Mouse (Mus musculus): ENCODE measurements around the gene Filip1l. TPM values are rescaled to one million over a fixed set of nuclear protein-coding genes. Genes with fewer than 3 reads are reported as not detected.
A peak's percentile ranks its signal among the peaks of the same experiment; 100 is the strongest.
"Not testable (repeated sequence)": the region's sequence is repeated elsewhere in the genome, so short reads cannot be mapped to it uniquely, and the experiment has no call there.

The Filip1l gene
- total RNA-seq, 2 experiments from 2014 or later: 40.8 to 45.8 TPM

- DNase-seq: not testable (repeated sequence)
Measured at GRCm38 (mm10) chr16:57391171-57391570, 38.3 kb downstream of the Filip1l start.

GRCm38 (mm10) chr16:57392461-57392860 is 39.6 kb downstream of the Filip1l start:
- no peak for DNase-seq
- intact Hi-C loops (cut with DNase I): no loop called here

More at GRCm38 (mm10) chr16:57391171-57391570, 38.3 kb downstream of the Filip1l start:
- intact Hi-C loops (cut with DNase I): not testable (repeated sequence)

GRCm38 (mm10) chr16:57393161-57393560 is 40.3 kb downstream of the Filip1l start:
- peak; percentile 46 to 49 for DNase-seq
- intact Hi-C loops (cut with DNase I): no loop called here

GRCm38 (mm10) chr16:57396249-57396648 is 43.4 kb downstream of the Filip1l start:
- DNase-seq: no peak
- intact Hi-C loops (cut with DNase I): no loop called here

- DNase-seq: no peak
- intact Hi-C loops (cut with DNase I): loop anchor here (1.0 kb wide), 2 partner anchors 34 to 154 kb away; no protein-coding TSS in a partner anchor
Measured at GRCm38 (mm10) chr16:57397845-57398244, 45.0 kb downstream of the Filip1l start.

GRCm38 (mm10) chr16:57398387-57399214 is 45.7 kb downstream of the Filip1l start:
- intact Hi-C loops (cut with DNase I): loop anchor here (1.0 kb wide), 2 partner anchors 34 to 154 kb away; no protein-coding TSS in a partner anchor
- peak; percentile 73 to 85 for DNase-seq

- intact Hi-C loops (cut with DNase I): no loop called here
- DNase-seq: no peak
Measured at GRCm38 (mm10) chr16:57399566-57399965, 46.7 kb downstream of the Filip1l start.

- intact Hi-C loops (cut with DNase I): loop anchor here (2.0 to 5.0 kb wide), 2 partner anchors 175 to 196 kb away; no protein-coding TSS in a partner anchor
- no peak for DNase-seq
Measured at GRCm38 (mm10) chr16:57401702-57402101, 48.8 kb downstream of the Filip1l start.

- intact Hi-C loops (cut with DNase I): loop anchor here (2.0 to 5.0 kb wide), 2 partner anchors 174 to 194 kb away; no protein-coding TSS in a partner anchor
- DNase-seq: no peak
Measured at GRCm38 (mm10) chr16:57402910-57403309, 50.0 kb downstream of the Filip1l start.

GRCm38 (mm10) chr16:57403825-57404224 is 50.9 kb downstream of the Filip1l start:
- intact Hi-C loops (cut with DNase I): loop anchor here (2.0 to 5.0 kb wide), 2 partner anchors 173 to 193 kb away; no protein-coding TSS in a partner anchor
- no peak for DNase-seq

- intact Hi-C loops (cut with DNase I): no loop called here
- no peak for DNase-seq
Measured at GRCm38 (mm10) chr16:57412766-57413165, 59.9 kb downstream of the Filip1l start.

GRCm38 (mm10) chr16:57416049-57416448 is 63.2 kb downstream of the Filip1l start:
- no peak for DNase-seq
- intact Hi-C loops (cut with DNase I): loop anchor here (5.0 kb wide), 1 partner anchor 161 kb away; no protein-coding TSS in a partner anchor

GRCm38 (mm10) chr16:57417017-57417416 is 64.1 kb downstream of the Filip1l start:
- no peak for DNase-seq
- intact Hi-C loops (cut with DNase I): loop anchor here (5.0 kb wide), 1 partner anchor 160 kb away; no protein-coding TSS in a partner anchor

GRCm38 (mm10) chr16:57417955-57418354 is 65.1 kb downstream of the Filip1l start:
- DNase-seq: no peak
- intact Hi-C loops (cut with DNase I): loop anchor here (5.0 kb wide), 1 partner anchor 159 kb away; no protein-coding TSS in a partner anchor

- intact Hi-C loops (cut with DNase I): loop anchor here (5.0 kb wide), 1 partner anchor 158 kb away; no protein-coding TSS in a partner anchor
- DNase-seq: peak; percentile 32 to 33
Measured at GRCm38 (mm10) chr16:57419332-57419731, 66.4 kb downstream of the Filip1l start.

- intact Hi-C loops (cut with DNase I): loop anchor here (5.0 kb wide), 2 partner anchors 132 to 157 kb away; no protein-coding TSS in a partner anchor
- no peak for DNase-seq
Measured at GRCm38 (mm10) chr16:57419881-57420280, 67.0 kb downstream of the Filip1l start.

- intact Hi-C loops (cut with DNase I): loop anchor here (5.0 kb wide), 1 partner anchor 131 kb away; no protein-coding TSS in a partner anchor
- DNase-seq: peak; percentile 35 to 44
Measured at GRCm38 (mm10) chr16:57420773-57421556, 68.1 kb downstream of the Filip1l start.

GRCm38 (mm10) chr16:57421680-57422417 is 69.0 kb downstream of the Filip1l start:
- no peak for DNase-seq
- intact Hi-C loops (cut with DNase I): loop anchor here (5.0 kb wide), 1 partner anchor 130 kb away; no protein-coding TSS in a partner anchor

GRCm38 (mm10) chr16:57423001-57423800 is 70.3 kb downstream of the Filip1l start:
- intact Hi-C loops (cut with DNase I): loop anchor here (5.0 kb wide), 1 partner anchor 129 kb away; no protein-coding TSS in a partner anchor
- no peak for DNase-seq
